Mouse (Mus musculus) lung, postnatal 0 days (tissue): ENCODE results near the gene Tbc1d9b.

Experiments used
- CTCF ChIP-seq: IDR thresholded peaks from 2 replicates; pipeline ENCODE4 v1.5.1; 2016; ENCODE audit warnings: antibody characterized with exemption, mild to moderate bottlenecking
- EP300 ChIP-seq: IDR thresholded peaks from 2 replicates; pipeline ENCODE4 v1.6.1; 2016; ENCODE audit warnings: antibody characterized with exemption, mild to moderate bottlenecking, control low read depth

DNA sequence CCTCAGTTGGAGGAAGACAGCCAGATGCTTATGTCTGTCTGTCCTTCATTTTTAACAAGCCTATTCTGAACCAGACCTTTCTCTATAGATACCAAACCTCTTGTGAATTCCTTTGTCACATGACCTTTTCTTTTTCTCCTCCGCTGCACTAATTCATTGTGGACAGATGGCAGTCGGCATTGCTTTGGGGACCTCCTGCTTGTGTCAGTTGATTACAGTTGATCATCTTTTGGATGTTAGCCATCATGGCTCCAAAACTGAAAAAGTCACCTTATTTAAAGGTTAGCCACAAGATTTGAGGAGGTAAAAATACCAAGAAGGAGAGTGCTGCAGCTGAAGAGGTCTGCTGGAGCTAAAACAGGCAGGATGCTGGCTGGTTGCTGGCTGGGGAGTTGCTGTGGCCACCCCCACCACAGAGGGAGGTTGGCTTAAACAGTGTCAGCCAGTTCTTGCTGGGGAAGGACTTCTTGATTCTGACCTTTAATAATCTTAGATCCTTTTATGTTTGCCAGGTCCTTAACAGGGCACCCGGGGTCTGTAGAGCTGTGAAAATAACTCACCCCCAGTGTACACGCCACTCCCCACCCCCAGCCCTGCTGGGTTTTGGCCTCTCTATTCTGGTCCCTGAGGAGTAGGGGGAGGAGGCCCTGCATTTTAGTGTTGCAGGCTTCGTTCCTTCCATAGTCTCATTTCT, 40.1 kb upstream of the Tbc1d9b start:
- TF ChIP-seq CTCF (no peak), EP300 (no peak)
